Mouse (Mus musculus): Measurements from ENCODE around the gene 4931429L15Rik. TPM values are rescaled to one million over a fixed set of nuclear protein-coding genes. Genes with fewer than 3 reads are reported as not detected.
"Not testable (repeated sequence)": the region's sequence is repeated elsewhere in the genome, so short reads cannot be mapped to it uniquely, and the experiment has no call there.

4931429L15Rik gene
- polyA plus RNA-seq, 1 experiment, result not detected

- no peak overlapping the region for H3K4me3 ChIP-seq (replicated peaks; ENCODE audit: insufficient read depth, low read depth, low read length)
- peaks cover 9% of the 10 kb centered on the region for H3K4me1 ChIP-seq (ENCODE audit: control insufficient read depth, insufficient read depth, low read length)
- H3K27ac ChIP-seq (ENCODE audit: insufficient read depth, low read length), result no peak overlapping the region
- 94% methylated on average over 4 of the region's 4 CpGs for WGBS
- no peak for DNase-seq
- H3K27me3 ChIP-seq (ENCODE audit: control insufficient read depth, insufficient read depth, low read length), result no peaks in the 10 kb centered on the region
- TF ChIP-seq POLR2A (IDR thresholded peaks at IDR 0.05; ENCODE audit: borderline replicate concordance, insufficient read depth, low read length), result no peak
- TF ChIP-seq CTCF (IDR thresholded peaks at IDR 0.05; ENCODE audit: borderline replicate concordance, insufficient read depth, low read depth, low read length), result no peak
These were observed 26.3 kb upstream of the 4931429L15Rik start for GRCm38 (mm10) chr9:46345887-46346665.

GRCm38 (mm10) chr9:46339051-46339652 lies 19.4 kb upstream of the 4931429L15Rik start:
- Histone ChIP-seq H3K4me3 (replicated peaks; ENCODE audit: insufficient read depth, low read depth, low read length) (no peak overlapping the region), H3K4me1 (ENCODE audit: control insufficient read depth, insufficient read depth, low read length) (peaks cover 13% of the 10 kb centered on the region), H3K27me3 (ENCODE audit: control insufficient read depth, insufficient read depth, low read length) (no peaks in the 10 kb centered on the region), H3K27ac (ENCODE audit: insufficient read depth, low read length) (no peak overlapping the region)
- TF ChIP-seq POLR2A (IDR thresholded peaks at IDR 0.05; ENCODE audit: borderline replicate concordance, insufficient read depth, low read length) (no peak), CTCF (IDR thresholded peaks at IDR 0.05; ENCODE audit: borderline replicate concordance, insufficient read depth, low read depth, low read length) (no peak)
- WGBS, result 82% methylated on average over 4 of the region's 4 CpGs
- DNase-seq, result no peak

GRCm38 (mm10) chr9:46338384-46338783 lies 18.6 kb upstream of the 4931429L15Rik start:
- Histone ChIP-seq H3K27ac (ENCODE audit: insufficient read depth, low read length) (no peak overlapping the region), H3K4me3 (replicated peaks; ENCODE audit: insufficient read depth, low read depth, low read length) (no peak overlapping the region), H3K27me3 (ENCODE audit: control insufficient read depth, insufficient read depth, low read length) (no peaks in the 10 kb centered on the region), H3K4me1 (ENCODE audit: control insufficient read depth, insufficient read depth, low read length) (peaks cover 13% of the 10 kb centered on the region)
- WGBS, result 75% methylated on average over 4 of the region's 4 CpGs
- TF ChIP-seq POLR2A (IDR thresholded peaks at IDR 0.05; ENCODE audit: borderline replicate concordance, insufficient read depth, low read length), result no peak
- TF ChIP-seq CTCF (IDR thresholded peaks at IDR 0.05; ENCODE audit: borderline replicate concordance, insufficient read depth, low read depth, low read length), result no peak
- no peak for DNase-seq

GRCm38 (mm10) chr9:46337852-46338291 lies 18.1 kb upstream of the 4931429L15Rik start:
- TF ChIP-seq CTCF (IDR thresholded peaks at IDR 0.05; ENCODE audit: borderline replicate concordance, insufficient read depth, low read depth, low read length), result no peak
- no peak for TF ChIP-seq POLR2A (IDR thresholded peaks at IDR 0.05; ENCODE audit: borderline replicate concordance, insufficient read depth, low read length)
- H3K4me3 ChIP-seq (replicated peaks; ENCODE audit: insufficient read depth, low read depth, low read length), result no peak overlapping the region
- WGBS, result 39% methylated on average over 3 of the region's 3 CpGs
- no peaks in the 10 kb centered on the region for H3K27me3 ChIP-seq (ENCODE audit: control insufficient read depth, insufficient read depth, low read length)
- no peak overlapping the region for H3K27ac ChIP-seq (ENCODE audit: insufficient read depth, low read length)
- peaks cover 13% of the 10 kb centered on the region for H3K4me1 ChIP-seq (ENCODE audit: control insufficient read depth, insufficient read depth, low read length)
- DNase-seq, result peak; percentile 43 to 62

- no peak overlapping the region for H3K27ac ChIP-seq (ENCODE audit: insufficient read depth, low read length)
- H3K4me1 ChIP-seq (ENCODE audit: control insufficient read depth, insufficient read depth, low read length), result peaks cover 13% of the 10 kb centered on the region
- 63% methylated on average over 7 of the region's 7 CpGs for WGBS
- H3K4me3 ChIP-seq (replicated peaks; ENCODE audit: insufficient read depth, low read depth, low read length), result no peak overlapping the region
- DNase-seq, result no peak
- H3K27me3 ChIP-seq (ENCODE audit: control insufficient read depth, insufficient read depth, low read length), result no peaks in the 10 kb centered on the region
- TF ChIP-seq POLR2A (IDR thresholded peaks at IDR 0.05; ENCODE audit: borderline replicate concordance, insufficient read depth, low read length), result no peak
- TF ChIP-seq CTCF (IDR thresholded peaks at IDR 0.05; ENCODE audit: borderline replicate concordance, insufficient read depth, low read depth, low read length), result no peak
These were observed 17.5 kb upstream of the 4931429L15Rik start for GRCm38 (mm10) chr9:46337331-46337730.

GRCm38 (mm10) chr9:46336294-46336693 lies 16.5 kb upstream of the 4931429L15Rik start:
- H3K27ac ChIP-seq (ENCODE audit: insufficient read depth, low read length); DNase-seq; H3K27me3 ChIP-seq (ENCODE audit: control insufficient read depth, insufficient read depth, low read length); H3K4me3 ChIP-seq (replicated peaks; ENCODE audit: insufficient read depth, low read depth, low read length): not testable (repeated sequence)
- WGBS, result 46% methylated on average over 13 of the region's 14 CpGs
- peaks cover 13% of the 10 kb centered on the region for H3K4me1 ChIP-seq (ENCODE audit: control insufficient read depth, insufficient read depth, low read length)

- Histone ChIP-seq H3K4me3 (replicated peaks; ENCODE audit: insufficient read depth, low read depth, low read length) (no peak overlapping the region), H3K27ac (ENCODE audit: insufficient read depth, low read length) (no peak overlapping the region), H3K4me1 (ENCODE audit: control insufficient read depth, insufficient read depth, low read length) (peaks cover 13% of the 10 kb centered on the region), H3K27me3 (ENCODE audit: control insufficient read depth, insufficient read depth, low read length) (no peaks in the 10 kb centered on the region)
- 80% methylated on average over 10 of the region's 10 CpGs for WGBS
- no peak for TF ChIP-seq CTCF (IDR thresholded peaks at IDR 0.05; ENCODE audit: borderline replicate concordance, insufficient read depth, low read depth, low read length)
- TF ChIP-seq POLR2A (IDR thresholded peaks at IDR 0.05; ENCODE audit: borderline replicate concordance, insufficient read depth, low read length), result no peak
- no peak for DNase-seq
These were observed 15.7 kb upstream of the 4931429L15Rik start for GRCm38 (mm10) chr9:46335461-46335995.
